Mouse (Mus musculus) ovary, postnatal 10 days (tissue): ENCODE measurements around the gene ccdc198.
A peak's percentile ranks its signal among the peaks of the same experiment; 100 is the strongest.
"Not testable (repeated sequence)": the region's sequence is repeated elsewhere in the genome, so short reads cannot be mapped to it uniquely, and the experiment has no call there.

Experiments
- DNase-seq: peaks from one replicate; pipeline ENCODE4 v3.0.0; 2022; ENCODE audit warnings: low spot score

ccdc198 gene

DNA sequence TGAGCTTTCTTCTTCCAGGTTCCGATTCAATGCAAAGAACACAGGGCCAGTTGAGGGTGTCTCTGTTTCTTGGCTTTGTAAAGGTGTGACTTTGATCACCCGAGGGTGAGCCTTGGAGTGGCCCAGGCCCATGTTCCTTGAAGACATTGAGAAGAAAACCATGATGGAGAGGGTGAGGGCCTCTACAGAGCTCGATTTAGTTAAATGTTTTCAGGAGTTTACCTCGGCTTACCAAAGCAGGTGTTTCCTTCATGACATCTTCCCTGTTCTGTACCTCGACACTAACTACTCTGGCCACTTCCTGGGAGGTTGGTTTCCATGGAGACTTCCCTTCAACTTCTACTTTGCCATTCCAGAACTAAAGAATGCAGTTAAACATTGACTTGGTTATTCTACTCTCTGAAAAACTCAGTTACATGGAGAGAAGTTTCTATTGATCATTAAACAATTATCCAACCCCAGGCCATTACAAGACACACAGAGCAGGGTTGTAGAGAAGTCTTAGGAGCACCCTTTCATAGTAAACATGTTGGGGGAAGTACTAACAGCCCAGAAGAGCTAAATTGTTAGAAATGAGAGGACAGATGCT, at the start of gene ccdc198:
Gene ccdc198 (minus strand): TSS at position 349 of the 589 bp plus-strand sequence.
- DNase-seq: no peak

DNA sequence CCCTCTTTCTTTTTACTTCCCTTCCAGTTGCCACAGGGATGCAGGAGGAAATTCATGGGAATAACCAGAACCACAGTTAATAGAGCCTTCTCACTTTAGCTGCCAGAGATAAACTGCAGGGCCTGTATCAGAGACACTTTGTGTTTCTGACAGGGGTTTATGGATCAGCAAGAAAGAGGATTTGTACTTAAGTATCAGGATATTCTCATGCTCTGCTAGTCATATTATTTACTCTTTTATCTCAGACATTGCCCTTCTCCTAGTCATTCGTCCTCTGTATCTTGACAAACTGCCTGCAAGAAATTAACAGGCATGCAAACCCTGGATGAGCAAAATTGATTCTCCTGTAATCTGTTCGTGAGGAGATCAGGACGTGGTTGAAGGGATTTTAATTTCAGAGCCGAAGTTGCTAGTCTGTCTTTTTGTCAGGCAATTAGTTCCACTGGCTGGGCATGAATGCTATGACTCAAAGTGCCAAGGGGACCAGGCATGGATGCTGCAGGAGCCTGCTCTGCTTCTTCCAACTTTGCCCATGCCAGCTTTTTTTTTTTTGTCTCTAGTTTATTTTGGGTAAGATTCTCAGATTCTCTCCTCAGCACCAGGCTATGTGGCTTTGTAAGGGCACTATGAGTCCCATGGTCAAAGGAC, 48.7 kb upstream of the ccdc198 start:
- no peak for DNase-seq

DNA sequence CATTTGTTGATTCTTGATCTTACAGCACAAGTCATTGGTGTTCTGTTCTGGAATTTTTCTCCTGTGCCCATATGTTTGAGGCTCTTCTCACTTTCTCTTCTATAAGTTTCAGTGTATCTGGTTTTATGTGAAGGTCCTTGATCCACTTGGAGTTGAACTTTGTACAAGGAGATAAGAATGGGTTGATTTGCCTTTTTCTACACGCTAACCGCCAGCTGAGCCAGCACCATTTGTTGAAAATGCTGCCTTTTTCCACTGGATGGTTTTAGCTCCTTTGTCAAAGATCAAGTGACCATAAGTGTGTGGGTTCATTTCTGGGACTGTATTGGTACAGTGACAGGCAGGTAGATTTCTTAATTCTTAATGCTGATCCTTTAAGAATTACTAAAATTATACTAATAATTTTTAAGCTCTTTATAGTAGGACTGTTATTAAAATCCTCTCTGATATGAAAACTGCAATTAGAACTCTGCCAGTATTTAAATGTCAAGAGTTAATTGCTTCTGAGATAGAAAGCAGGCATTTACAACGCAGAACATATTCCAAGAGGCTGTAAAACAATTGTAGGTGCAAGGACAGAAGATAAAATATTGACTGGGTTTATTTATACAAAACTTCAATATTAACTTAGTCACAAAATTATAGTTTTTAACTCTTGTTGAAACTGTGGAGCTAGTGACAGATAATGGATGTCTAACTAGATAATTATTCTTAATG, 44.9 kb upstream of the ccdc198 start:
- DNase-seq: no peak

DNA sequence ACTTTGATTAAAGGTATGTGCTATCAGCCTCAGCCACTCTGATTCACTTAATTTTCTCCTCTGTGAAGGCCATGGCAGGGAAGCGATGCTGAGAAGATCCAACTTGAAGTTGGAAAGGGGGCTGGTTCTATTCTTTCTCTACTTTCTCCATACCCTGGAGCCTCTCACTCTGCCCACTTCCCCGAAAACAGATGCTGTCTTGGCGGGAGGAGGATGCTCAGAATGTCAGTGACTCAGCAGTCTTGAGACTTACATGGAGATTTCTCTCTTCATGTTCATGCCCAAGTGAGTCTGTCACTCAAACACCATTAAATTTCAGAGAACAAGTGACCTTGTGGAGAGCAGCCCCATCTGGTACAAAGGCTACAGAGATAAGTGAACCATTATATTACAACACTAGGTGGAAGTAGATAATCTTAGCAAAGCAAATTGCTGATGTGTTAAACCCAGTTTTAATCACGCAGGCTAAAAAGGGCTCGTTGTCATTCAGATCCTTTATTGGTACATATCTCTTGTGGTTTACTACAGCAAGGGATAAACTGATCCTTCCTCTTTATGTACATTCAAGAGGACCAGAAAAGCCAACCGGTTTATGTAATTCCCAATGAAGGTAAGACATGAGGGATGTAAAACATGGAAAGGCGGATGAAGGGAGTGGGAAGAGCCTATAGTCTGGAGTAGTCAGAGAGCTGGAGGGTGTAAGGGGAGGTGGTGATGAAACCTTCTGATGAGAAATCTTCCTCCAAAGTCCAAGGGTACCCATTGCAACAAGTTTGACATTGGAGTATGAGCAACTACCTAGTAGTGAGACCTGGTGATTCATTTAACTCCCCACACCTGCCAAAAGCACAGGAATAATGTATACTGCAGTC, 38.7 kb upstream of the ccdc198 start:
- no peak for DNase-seq

DNA sequence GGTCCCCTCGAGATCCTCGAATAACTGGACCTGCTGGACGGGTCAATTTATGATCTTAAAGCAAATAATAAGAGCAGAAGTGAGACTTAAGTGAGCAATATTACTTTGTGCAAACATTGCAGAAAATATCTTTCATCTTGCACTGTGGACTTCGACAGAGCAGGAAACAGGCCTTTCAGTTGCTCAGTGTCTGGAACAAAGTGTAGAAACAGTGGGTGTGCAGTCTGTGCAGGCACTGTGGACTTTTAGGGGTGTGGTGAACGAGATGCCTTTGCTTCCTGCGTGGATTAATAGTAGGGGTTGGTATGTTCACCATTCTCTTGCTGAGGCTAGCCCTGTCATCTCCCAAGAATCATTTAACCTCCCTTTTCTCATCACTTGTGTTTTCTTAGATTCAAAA, 33.6 kb upstream of the ccdc198 start:
- no peak for DNase-seq

DNA sequence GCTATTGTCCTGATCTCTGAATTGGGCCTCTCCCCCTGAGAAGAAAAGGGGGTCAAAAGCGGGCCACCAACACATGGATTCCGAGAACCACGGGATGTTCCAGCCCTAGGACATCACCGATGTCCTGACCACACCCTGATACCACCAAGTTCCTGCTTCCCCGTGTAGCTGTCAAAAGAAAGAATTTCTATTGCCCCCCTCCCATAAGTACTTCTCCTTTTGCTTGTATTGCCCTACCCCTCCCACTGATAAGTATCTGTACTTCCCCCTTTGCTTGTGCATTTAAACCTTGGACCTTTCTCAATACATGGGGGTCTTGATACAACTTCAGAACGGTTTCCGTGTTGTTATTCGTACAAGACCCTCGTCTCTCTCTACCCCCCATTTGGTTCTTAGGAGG, 33.2 kb upstream of the ccdc198 start:
- DNase-seq: not testable (repeated sequence)

DNA sequence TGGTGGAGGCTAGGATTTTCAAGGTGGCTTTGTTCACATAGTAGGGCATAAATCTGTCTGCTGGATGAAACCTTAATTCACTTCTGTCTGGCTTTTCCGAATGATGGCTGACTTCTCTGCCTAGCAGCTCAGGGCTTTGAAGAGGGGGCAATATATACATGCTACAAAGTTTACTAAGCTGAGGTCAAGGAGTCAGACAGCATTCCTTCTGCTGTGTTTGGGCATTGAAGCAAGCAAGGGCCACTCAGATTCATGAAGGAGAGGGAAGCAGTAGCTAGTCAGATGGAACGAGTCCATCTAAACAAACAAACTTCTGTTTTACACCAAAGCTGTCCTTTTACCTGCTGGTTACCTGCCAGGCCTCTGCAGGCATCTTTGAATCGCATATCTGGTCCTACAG, 32.4 kb upstream of the ccdc198 start:
- no peak for DNase-seq

DNA sequence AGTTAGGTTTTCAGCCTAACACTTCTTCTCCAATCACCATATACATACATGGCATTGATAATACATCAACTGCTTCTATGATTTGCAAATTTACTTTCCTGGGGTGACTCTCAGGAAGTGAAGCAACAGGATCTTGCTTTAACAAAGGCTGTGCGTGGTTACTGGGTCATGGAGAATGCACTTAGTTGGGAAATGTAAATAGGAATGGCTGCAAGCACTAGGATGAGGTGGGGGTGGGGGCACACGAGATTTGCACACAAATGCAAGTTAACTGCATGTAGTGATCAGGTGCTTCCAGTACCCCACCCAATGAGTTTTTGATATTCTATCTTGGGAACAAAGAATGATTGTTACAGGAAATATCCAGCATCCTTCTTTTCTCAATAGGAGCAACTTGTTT, 30.1 kb upstream of the ccdc198 start:
- no peak for DNase-seq

DNA sequence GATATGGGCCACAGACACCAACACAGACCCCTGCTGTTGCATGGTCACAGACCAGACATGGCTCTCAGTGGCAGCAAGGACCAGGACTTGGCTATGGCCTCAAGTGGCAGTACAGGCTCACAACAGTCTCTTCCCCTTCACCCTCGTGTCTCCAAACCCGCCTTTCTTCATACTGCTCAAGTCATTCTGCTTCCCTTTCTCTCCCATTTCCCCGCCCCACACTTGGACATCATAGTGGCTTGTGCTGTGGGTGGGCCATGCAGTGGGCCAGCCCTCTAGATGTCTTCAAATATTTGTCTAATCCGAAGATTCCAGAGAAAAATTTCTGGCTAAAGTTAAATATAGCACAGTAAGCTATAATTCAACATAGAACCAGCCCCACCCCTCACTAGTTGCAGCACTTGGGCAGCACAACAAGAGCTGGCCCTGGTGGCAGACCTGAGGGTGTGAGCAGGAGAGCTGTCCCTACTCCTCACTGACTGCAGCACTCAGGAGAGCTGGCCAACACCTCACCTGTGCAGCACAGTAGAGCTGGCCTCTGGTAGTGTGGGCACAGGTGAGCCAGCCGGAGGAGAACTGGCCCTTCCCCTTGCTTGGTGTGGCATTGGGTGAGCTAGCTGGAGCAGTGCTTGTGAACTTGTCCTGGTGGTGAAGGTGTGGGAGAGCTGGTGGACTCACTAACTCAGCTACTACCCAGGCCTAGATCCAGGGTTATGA, 20.2 kb upstream of the ccdc198 start:
- no peak for DNase-seq

DNA sequence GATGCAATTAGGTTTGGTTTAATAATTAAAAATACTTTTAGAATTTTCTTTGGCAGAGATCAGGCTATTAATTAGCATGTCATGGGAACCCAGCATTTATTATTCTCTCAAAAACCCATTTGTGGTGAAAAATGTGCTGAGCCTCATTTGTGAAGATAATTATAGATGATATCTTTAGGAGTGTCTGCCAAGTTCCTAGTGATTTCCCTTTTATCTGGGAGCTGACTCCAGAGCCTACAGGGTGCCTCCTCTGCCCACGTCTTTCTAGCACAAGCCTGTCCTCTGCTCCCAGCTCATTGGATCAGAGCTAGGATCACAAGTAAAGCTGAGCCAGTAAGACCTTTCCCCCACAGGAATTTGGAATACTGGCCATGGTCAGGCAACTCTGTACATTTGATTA, 3.8 kb downstream of the ccdc198 start:
- no peak for DNase-seq

DNA sequence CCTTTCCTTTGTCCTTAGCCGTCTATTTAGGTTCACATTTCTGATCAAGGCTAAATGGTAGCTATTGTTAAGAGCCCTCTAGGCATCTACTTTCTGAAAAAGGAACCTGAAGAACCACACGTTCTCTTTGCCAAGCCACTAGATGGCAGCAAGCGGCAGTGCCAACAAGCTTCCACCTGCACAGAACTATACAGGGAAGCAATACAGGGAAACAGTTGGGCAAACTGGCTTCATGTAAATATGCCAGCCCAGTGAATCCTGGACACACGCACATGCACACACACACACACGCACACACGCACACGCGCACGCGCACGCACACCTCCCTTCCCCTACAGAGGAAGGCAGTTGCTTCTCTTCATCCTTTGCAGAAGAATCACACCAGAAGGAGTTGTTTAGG, 7.1 kb downstream of the ccdc198 start:
- peak; percentile 11 for DNase-seq

DNA sequence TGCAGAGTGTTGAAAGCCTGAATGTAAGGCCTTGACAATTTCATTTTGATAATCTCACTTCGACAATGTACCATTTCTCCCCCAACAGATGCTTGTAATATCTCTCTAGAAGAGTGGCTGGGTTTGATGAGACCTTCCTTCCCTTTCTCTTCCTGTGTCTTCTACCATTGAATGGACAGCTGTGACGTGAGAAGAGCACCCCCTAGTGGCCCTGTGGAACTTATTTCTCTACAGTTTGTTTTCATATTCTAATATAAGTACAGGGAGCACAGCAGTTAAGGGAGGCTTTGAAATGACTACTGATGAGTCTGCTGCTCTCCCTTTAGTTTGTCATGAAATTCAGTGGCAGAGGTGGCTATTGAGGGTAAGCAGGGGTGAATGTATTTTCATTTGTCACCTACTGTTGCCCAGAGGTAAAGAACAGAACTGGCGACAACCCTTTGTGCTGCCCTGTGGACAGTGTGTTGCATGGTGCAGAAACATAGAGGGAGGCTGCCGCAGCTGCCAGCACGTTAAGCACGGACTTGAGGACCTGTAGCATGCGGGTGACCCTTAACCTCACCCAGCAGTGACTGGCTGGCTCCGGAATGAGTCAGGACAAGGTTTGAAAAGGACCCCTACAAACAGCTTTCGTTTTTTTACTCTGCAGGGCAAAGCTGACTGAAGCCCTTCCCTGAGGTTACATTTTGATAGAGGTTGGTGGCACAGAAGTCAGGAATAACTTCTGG, 10.3 kb downstream of the ccdc198 start:
- DNase-seq: no peak

DNA sequence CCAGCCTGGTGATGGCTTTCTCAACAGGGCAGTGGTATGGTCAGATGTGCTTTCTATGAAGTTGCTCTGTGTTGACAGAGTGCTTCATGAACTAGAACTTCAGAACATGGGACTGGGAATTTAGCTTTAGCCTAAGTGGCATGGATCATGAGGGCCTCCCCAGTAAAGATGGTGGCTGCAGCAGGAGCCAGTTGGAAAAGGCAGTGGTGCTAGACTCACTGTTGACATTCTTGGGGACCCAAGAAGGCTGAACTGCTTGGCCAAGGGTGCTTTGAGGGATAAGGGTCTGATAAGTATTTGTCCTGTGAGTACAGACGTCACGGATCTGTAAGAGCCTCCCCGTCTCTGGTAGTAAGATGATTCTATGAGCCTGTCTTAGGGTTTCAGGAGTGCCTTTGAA, 13.4 kb downstream of the ccdc198 start:
- no peak for DNase-seq

DNA sequence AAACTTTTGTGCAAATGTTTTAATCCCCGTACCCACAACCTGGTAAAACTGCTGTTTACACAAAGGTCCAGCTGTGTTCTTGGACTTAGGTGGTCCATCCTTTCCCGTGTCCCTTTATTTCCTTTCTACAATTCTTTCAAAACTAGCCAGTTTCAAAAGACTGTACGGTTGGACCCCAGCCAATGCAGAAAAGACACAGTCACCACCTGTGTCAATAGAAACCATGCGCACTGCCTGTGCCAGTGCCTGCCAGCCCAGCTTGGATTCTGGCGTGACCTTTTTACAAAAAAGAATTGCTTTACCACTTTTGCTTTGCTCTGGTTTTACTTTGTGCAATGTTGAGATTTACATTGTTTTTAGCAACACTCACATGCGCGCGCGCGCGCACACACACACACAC, 18.3 kb downstream of the ccdc198 start:
- DNase-seq: no peak

DNA sequence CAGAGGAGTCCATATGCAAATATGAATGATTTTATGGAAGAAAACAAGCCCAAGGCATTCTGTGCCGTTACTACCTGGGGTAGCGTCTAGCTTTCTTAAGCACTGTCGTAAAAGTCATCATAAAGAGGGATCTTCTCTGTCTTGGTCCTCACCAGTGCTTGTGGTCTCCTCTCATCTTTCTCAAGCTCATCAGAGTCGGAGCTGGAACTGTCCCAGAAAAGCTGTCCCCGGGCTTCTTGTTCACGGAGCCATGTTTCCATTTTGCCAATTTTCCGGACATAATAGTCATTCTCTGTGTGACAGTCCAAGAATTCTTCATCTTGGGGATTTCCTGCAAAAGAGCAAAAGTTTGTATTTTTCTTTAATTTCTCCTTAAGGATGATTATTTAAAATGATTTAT, 18.8 kb downstream of the ccdc198 start:
- DNase-seq: no peak

DNA sequence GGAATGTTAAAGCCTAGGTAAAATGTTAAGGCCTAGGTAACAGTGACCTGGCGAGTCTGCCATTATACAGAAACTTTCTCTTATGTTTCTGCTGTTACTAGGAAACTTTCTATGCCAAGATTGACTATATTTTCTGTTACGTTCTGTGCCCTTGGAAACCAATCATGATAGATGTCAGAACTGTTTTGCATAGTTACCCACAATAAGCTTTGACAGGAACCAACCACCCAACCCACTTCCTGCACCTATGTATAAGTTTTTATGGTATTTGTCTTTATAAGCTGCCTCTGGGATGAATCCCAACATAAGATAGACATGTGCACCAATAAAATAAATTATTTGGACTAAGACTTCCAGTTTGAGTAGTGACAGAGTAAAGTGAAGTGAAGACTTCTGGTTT, 23.5 kb downstream of the ccdc198 start:
- no peak for DNase-seq

DNA sequence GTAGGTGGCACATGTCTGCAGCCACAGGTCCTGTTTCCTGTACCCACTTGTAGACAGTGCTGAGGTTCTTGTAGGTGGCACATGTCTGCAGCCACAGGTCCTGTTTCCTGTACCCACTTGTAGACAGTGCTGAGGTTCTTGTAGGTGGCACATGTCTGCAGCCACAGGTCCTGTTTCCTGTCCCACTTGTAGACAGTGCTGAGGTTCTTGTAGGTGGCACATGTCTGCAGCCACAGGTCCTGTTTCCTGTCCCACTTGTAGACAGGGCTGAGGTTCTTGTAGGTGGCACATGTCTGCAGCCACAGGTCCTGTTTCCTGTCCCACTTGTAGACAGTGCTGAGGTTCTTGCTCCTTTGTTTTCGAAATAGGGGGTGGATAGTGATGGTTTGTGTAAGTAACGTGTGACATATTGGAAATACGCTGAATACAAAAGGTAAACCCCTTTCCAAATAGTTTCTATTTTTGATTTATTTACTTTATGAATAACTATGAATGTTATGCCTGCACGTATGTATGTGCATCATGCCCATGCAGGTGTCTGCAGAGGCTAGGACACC, 25.7 kb downstream of the ccdc198 start:
- DNase-seq: not testable (repeated sequence)

DNA sequence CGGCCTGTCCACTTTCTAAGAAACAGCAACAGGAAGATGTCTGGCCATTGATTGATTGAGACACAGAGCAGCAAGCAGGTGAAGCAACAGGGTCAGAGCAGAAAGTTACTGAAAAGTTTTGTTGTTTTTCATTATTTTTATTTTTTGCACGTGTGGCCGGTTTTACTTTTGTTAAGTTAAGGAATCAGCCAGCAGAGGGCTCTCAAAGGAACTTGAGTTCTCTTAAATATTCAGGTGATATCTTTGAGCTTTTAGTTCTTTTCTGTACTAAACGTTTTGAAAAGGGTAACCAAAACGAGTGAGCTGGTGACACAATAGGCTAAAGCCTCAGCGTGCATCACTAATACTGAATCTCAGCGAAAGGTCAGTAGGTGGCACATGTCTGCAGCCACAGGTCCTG, 26.6 kb downstream of the ccdc198 start:
- DNase-seq: no peak

DNA sequence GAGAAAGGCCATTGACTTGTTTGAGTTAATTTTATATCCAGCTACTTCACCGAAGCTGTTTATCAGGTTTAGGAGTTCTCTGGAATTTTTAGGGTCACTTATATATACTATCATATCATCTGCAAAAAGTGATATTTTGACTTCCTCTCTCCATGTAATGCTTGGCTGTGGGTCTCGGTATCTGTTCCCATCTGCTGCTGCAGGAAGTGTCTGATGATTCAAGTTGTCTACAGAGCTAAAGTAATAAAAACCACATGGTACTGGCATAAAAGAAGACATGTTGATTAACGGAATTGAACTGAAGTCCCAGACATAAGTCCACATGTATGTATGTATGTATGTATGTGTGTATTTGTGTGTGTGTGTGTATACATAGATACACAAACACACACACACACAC, 35.1 kb downstream of the ccdc198 start:
- DNase-seq: not testable (repeated sequence)

DNA sequence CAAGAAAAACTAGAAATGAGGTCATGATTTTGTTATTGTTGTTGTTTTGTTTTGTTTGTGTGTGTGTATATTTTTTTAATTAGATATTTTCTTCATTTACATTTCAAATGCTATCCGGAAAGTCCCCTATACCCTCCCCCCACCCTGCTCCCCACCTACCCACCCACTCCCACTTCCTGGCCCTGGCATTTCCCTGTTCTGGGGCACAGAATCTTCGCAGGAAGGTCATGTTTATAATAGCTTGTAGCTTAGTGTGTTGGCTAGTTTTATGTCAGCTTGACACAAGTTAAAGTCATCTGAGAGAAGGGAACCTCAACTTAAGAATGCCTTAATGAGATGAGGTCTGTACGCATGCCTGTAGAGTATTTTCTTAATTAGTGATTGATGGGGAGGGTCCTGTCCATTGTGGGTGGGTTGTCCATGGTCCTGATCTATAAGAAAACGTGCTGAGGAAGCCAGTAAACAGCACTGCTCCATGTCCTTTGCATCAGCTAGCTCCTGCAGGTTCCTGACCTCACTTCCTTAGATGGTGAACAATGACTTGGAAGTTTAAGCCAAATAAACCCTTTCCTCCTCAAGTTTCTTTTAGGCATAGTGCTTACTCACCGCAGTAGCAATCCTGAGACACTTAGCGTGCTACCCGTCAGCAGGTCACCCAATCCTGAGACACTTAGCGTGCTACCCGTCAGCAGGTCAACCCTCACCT, 44.0 kb downstream of the ccdc198 start:
- DNase-seq: no peak
